Mouse (Mus musculus) hindbrain, embryonic 11.5 days (tissue): ENCODE measurements around the gene Pigyl. TPM values are rescaled to one million over a fixed set of nuclear protein-coding genes. Genes with fewer than 3 reads are reported as not detected.
A peak's percentile ranks its signal among the peaks of the same experiment; 100 is the strongest.

Experiments used
- ATAC-seq: fragments of 200-750 bp; cut with Nextera tagmentation; 2 replicates; pipeline ENCODE4 v1.8.0; 2017; ENCODE audit warnings: mild to moderate bottlenecking, moderate TSS enrichment, moderate library complexity; ENCODE audit not compliant: low FRiP score
- DNase-seq: peaks from one replicate; pipeline ENCODE4 v3.0.0-alpha.2; 2015; ENCODE audit warnings: low spot score
- H3K27ac ChIP-seq: fragments of 300-500 bp; sonication (generic); 2 replicates; pipeline ENCODE4 v1.5.1; 2014; ENCODE audit warnings: mild to moderate bottlenecking, low read depth, low read length
- H3K27me3 ChIP-seq: fragments of 300-500 bp; sonication (generic); 2 replicates; pipeline ENCODE4 v1.6.1; 2014; ENCODE audit warnings: mild to moderate bottlenecking, low read length, moderate library complexity, mixed read lengths; ENCODE audit not compliant: control insufficient read depth, insufficient read depth
- H3K36me3 ChIP-seq: fragments of 300-500 bp; sonication (generic); 2 replicates; pipeline ENCODE4 v1.6.1; 2014; ENCODE audit warnings: mild to moderate bottlenecking, low read length, moderate library complexity, mixed read lengths; ENCODE audit not compliant: control insufficient read depth, insufficient read depth
- H3K4me1 ChIP-seq: fragments of 300-500 bp; sonication (generic); replicated peaks from 2 replicates; pipeline ENCODE4 v1.6.1; 2014; ENCODE audit warnings: low read length, mixed read lengths; ENCODE audit not compliant: control insufficient read depth, insufficient read depth
- H3K4me2 ChIP-seq: fragments of 300-500 bp; sonication (generic); replicated peaks from 2 replicates; pipeline ENCODE4 v1.6.1; 2014; ENCODE audit warnings: mild to moderate bottlenecking, low read depth, low read length
- H3K4me3 ChIP-seq: fragments of 300-500 bp; sonication (generic); 2 replicates; pipeline ENCODE4 v1.5.1; 2014; ENCODE audit warnings: low read depth, low read length
- H3K9ac ChIP-seq: fragments of 300-500 bp; sonication (generic); 2 replicates; pipeline ENCODE4 v1.6.1; 2014; ENCODE audit warnings: low read depth, low read length
- H3K9me3 ChIP-seq: fragments of 300-500 bp; sonication (generic); 2 replicates; pipeline ENCODE4 v1.6.1; 2016; ENCODE audit warnings: low read length; ENCODE audit not compliant: control insufficient read depth
- WGBS: fragments of 180-500 bp; shearing (Covaris S2); extraction: QIAGEN DNeasy Blood & Tissue Kit; methylation state at CpG from one replicate; pipeline ENCODE4 v1.1.7; 2014; 5-methylcytosine and 5-hydroxymethylcytosine counted together
- polyA plus RNA-seq: library from polyadenylated mRNA; unstranded; fragments of >200 nt; fragmentation: Nextera tagmentation; extraction: Ambion mirVana; gene quantifications from 2 replicates; pipeline ENCODE4 v1.2.1, GENCODE M21; 2014

Pigyl gene
- polyA plus RNA-seq = 60.5 and 64.1 TPM in 2 replicates

GRCm38 (mm10) chr9:22156497-22157245, at the start of gene Pigyl:
Pigyl (plus strand) TSS chr9:22156846.
- H3K4me1 ChIP-seq = no peaks in the 10 kb centered on the region; the same call in 1 of the 2 replicates
- H3K27ac ChIP-seq = peak within 1 kb of the TSS; percentile 51; the same call in 1 of the 2 replicates
- H3K36me3 ChIP-seq = no peaks in the 10 kb centered on the region
- ATAC-seq (peak; percentile 99), DNase-seq (peak; percentile 100)
- no peaks in the 10 kb centered on the region for H3K9me3 ChIP-seq
- WGBS = 1% methylated on average over 61 of the region's 65 CpGs
- H3K27me3 ChIP-seq = no peaks in the 10 kb centered on the region
- peak within 1 kb of the TSS; percentile 75 for H3K9ac ChIP-seq
- H3K4me2 ChIP-seq = peak within 1 kb of the TSS; percentile 71
- peak within 1 kb of the TSS; percentile 63 for H3K4me3 ChIP-seq

- Histone ChIP-seq H3K4me3 (no peak overlapping the region), H3K27ac (no peak overlapping the region), H3K9ac (no peak overlapping the region), H3K27me3 (no peaks in the 10 kb centered on the region), H3K36me3 (peaks cover 11% of the 10 kb centered on the region; the same call in 1 of the 2 replicates), H3K9me3 (no peaks in the 10 kb centered on the region), H3K4me1 (no peaks in the 10 kb centered on the region), H3K4me2 (no peak overlapping the region)
- WGBS = 94% methylated on average over 9 of the region's 9 CpGs
- ATAC-seq (no peak), DNase-seq (no peak)
These were observed 48.5 kb upstream of the Pigyl start for GRCm38 (mm10) chr9:22108194-22108593.

- peaks cover 8% of the 10 kb centered on the region; the same call in 1 of the 2 replicates for H3K36me3 ChIP-seq
- H3K4me1 ChIP-seq = peaks cover 7% of the 10 kb centered on the region; the same call in 1 of the 2 replicates
- H3K9ac ChIP-seq = peak overlapping the region; percentile 96
- no peaks in the 10 kb centered on the region for H3K27me3 ChIP-seq
- WGBS = 87% methylated on average over 4 of the region's 4 CpGs
- DNase-seq = no peak
- H3K9me3 ChIP-seq = no peaks in the 10 kb centered on the region
- ATAC-seq = no peak
- no peak overlapping the region; the same call in 1 of the 2 replicates for H3K4me3 ChIP-seq
- no peak overlapping the region; the same call in 1 of the 2 replicates for H3K27ac ChIP-seq
- peak overlapping the region; percentile 81 for H3K4me2 ChIP-seq
These were observed 41.0 kb upstream of the Pigyl start for GRCm38 (mm10) chr9:22115635-22116034.

DNA sequence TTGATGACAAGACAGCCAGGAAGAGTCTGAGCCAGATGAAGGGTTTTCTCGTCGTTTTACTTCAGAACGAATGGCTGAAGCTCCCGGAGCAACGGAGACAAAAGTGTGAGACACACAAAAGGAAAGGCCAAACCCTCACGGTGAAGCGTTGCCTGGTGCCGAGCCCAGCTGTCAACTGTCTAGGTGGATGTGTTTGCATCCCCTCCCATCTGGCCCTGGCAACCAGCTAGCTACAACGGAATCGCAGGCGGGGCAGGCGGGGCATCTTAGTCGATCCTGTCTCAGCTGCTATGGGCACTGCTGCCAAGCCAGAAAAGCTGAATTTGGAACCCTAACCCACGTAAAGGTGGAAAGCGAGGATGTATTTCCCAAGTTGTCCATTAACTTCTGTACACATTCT, 40.6 kb upstream of the Pigyl start:
- Histone ChIP-seq H3K4me1 (peaks cover 7% of the 10 kb centered on the region; the same call in 1 of the 2 replicates), H3K9me3 (no peaks in the 10 kb centered on the region), H3K27me3 (no peaks in the 10 kb centered on the region), H3K36me3 (peaks cover 8% of the 10 kb centered on the region; the same call in 1 of the 2 replicates), H3K4me2 (peak overlapping the region; percentile 81), H3K9ac (peak overlapping the region; percentile 96), H3K27ac (peak overlapping the region; percentile 65; the same call in 1 of the 2 replicates), H3K4me3 (peak overlapping the region; percentile 85)
- 25% methylated on average over 15 of the region's 15 CpGs for WGBS
- ATAC-seq (no peak), DNase-seq (peak; percentile 43)

DNA sequence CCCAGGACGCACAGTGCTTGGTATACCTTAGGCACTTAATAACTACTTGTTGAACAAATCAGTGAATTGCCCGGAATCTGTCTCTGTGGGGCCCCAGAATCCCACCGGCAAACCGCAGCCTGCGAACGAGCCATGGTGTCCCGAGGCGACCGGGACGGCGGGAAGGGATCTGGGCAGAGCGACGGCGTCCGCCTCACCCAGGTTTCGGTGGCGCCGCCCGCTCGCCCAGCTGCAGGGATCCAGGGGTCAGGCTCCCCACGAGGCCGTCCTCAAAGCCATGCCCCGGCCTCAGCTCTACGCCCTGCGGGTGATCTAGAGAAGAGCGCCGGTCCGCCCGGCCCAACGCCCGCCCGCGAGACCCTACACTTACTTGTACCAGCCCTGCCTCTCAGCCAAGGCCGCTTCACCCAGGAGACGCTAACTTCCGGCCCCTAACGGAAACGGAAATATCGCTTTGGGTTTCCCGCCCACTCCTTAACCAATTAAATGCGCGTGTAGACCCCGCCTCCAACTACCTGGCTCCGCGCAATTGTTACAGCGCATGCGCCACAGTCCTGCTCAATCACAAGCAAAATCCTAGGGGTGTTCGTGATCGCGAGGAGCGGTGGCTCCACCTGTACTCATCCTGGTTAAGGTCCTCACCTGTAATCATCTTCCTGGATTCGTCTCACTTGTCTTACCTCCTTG, 39.8 kb upstream of the Pigyl start, which contains the start of gene Elof1:
TSS of gene Elof1 (minus strand) at position 433 of the 687 bp plus-strand sequence.
- ATAC-seq (peak; percentile 95), DNase-seq (peak; percentile 97)
- peak within 1 kb of the TSS; percentile 65 for H3K27ac ChIP-seq
- H3K4me1 ChIP-seq = peaks cover 7% of the 10 kb centered on the region; the same call in 1 of the 2 replicates
- H3K9ac ChIP-seq = peak within 1 kb of the TSS; percentile 96
- H3K4me2 ChIP-seq = peak within 1 kb of the TSS; percentile 81
- no peaks in the 10 kb centered on the region for H3K27me3 ChIP-seq
- H3K9me3 ChIP-seq = no peaks in the 10 kb centered on the region
- WGBS = 0% methylated on average over 51 of the region's 52 CpGs
- peaks cover 2% of the 10 kb centered on the region; the same call in 1 of the 2 replicates for H3K36me3 ChIP-seq
- H3K4me3 ChIP-seq = peak within 1 kb of the TSS; percentile 85

DNA sequence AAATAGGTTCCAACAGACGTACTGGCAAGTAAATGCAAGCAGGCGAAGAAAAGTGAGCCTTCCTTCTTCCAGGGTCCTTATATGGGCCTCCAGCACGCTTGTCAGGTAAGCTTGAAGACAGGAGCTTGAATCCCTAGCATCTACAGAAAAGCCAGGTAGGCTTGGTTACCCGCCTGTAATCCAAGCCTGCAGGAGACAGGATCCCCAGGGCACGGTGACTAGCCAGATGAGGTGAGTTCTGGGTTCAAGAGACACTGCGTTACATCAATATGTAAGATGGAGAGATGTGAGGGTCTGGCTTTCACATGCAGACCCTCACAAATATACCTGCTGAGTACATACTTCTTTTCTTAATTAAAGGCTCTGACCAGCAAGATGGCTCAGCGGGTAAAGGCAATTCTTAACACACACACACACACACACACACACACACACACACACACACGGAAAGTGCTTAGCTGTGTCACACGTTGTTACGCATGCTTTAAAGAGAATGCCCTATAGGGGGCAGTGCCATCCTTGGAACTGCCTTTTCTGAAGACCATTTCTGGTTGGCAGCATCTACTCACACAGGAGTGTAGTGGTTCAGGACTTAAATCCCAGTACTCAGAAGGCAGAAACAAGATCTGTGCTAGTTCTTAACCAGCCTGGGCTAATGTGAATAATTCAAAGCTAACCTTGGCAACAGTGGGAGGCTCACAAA, 38.7 kb upstream of the Pigyl start:
- no peak for ATAC-seq
- Histone ChIP-seq H3K4me2 (peak overlapping the region; percentile 81), H3K9me3 (no peaks in the 10 kb centered on the region), H3K4me1 (peaks cover 7% of the 10 kb centered on the region; the same call in 1 of the 2 replicates), H3K27ac (no peak overlapping the region), H3K9ac (peak overlapping the region; percentile 96; the same call in 1 of the 2 replicates), H3K4me3 (peak overlapping the region; percentile 85), H3K36me3 (0 out of 2 replicates have a peak, but pooled peaks cover under 1% of the 10 kb centered on the region), H3K27me3 (no peaks in the 10 kb centered on the region)
- DNase-seq = peak; percentile 62
- 43% methylated on average over 10 of the region's 10 CpGs for WGBS

DNA sequence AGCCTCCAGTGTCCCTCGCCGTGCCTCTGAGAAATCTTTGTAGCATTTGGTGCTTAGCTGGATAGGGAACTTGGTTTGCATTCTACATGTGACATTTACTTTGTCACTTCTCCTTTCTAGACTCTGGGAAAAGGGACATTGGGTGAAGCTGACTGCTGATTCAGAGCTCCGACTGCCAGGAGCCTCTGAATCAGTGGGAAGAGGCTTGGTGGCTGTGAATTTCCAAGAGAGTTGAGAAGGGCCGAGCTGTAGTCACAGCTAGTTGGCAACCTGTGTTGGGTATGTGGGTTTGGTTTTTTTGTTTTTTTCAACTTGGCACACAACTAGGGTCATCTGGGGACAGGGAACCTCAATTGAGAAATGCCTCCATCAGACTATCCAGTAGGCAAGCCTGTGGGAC, 37.1 kb upstream of the Pigyl start:
- Histone ChIP-seq H3K4me1 (peaks cover 7% of the 10 kb centered on the region; the same call in 1 of the 2 replicates), H3K9me3 (no peaks in the 10 kb centered on the region), H3K4me3 (no peak overlapping the region), H3K36me3 (no peaks in the 10 kb centered on the region), H3K4me2 (no peak overlapping the region), H3K27me3 (no peaks in the 10 kb centered on the region), H3K9ac (no peak overlapping the region), H3K27ac (no peak overlapping the region)
- WGBS = 85% methylated on average over 4 of the region's 4 CpGs
- DNase-seq = no peak
- ATAC-seq = no peak

- DNase-seq (no peak), ATAC-seq (no peak)
- Histone ChIP-seq H3K4me1 (0 out of 2 replicates have a peak, but pooled peaks cover 3% of the 10 kb centered on the region), H3K27ac (no peak overlapping the region), H3K9ac (no peak overlapping the region), H3K4me2 (no peak overlapping the region), H3K36me3 (no peaks in the 10 kb centered on the region), H3K4me3 (no peak overlapping the region), H3K27me3 (no peaks in the 10 kb centered on the region), H3K9me3 (no peaks in the 10 kb centered on the region)
These were observed 35.1 kb upstream of the Pigyl start for GRCm38 (mm10) chr9:22121545-22121944.
